Mouse (Mus musculus): ENCODE measurements around the gene Hpca.
A peak's percentile ranks its signal among the peaks of the same experiment; 100 is the strongest.

The Hpca gene

DNA sequence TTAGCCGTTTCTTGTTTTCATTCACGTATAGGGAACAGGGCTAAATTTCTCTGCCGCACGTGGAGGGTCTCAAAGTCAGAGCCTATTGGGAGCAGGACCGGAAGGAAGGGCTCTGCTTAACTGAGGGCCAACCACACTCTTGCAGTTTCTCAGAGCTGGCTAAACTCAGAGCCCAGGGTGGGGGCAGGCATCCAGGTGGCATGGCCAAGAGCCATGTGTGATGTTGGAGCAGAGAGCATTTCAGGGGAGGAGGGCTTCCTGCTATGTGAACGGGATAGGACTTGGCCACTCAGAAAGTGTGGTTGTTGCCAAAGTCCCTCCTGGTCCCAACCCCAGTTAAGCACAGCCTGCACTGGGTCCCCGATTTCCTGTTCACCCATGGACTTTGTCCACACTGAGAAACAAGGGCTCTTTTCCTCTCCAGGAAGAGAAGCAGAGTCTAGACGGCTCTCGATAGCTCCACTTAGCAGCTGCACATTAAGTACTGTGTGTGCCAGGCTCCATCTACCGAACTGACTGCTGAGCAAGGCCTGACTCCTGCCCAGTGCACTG lies 14.4 kb downstream of the Hpca start:
- no peak for DNase-seq

DNA sequence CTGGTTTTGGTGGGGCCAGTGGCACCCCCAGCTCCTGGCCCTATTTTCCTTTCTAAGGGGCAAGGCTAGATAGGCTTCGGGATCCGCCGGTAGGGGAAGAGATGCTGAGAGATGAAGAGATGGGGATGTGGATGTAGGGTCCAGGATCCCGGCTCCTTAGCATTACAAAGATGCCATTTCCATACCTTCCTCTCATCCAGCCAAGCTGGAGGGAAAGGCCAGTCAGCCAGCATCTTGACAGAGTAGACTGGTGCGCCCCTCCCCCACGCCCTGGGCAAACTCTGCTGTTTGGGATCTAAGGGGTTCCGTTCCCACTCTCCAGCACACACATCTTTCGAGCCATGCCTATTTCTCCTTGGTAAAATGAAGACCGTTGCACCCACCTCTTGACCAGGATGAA lies 15.8 kb downstream of the Hpca start:
- no peak for DNase-seq

GRCm38 (mm10) chr4:129105356-129105755 lies 16.5 kb downstream of the Hpca start, which contains the start of gene Tmem54:
TSS of gene Tmem54 (plus strand) at chr4:129105548.
- DNase-seq: no peak

DNA sequence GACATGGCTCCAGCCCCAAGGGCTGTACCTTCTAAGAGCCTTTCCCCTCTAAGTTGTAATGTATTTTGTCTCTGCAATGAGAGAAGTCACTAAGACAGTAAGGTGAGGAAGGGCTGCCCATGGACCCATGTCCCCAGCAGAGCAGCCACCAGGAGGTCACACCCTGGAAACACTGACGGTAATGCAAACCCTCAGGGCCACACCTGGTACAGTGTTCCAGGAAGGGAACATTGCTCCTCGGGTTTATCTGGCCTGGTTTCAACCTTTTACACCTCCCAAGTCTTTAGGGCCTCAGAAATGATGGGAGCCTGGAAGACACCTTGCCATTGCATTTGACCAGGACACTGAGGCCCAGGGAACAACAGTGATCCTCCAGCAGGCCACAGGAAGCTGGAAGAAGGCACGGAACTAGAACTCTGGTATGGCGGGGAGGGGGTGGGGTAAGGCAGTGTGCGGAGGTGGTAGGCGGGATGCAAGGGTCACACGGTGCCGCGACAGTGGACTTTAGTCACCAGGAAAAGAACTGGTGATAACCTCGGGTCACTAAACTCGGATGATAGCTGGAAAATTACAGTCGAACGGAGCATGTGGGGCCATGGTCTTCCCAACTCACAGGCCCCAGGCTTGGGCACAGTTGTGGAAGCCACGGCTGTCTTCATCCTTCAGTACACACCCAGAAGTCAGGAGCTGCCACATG lies 19.6 kb downstream of the Hpca start:
- no peak for DNase-seq

- no peak for DNase-seq
Observed at GRCm38 (mm10) chr4:129097006-129097405, 24.8 kb downstream of the Hpca start.

DNA sequence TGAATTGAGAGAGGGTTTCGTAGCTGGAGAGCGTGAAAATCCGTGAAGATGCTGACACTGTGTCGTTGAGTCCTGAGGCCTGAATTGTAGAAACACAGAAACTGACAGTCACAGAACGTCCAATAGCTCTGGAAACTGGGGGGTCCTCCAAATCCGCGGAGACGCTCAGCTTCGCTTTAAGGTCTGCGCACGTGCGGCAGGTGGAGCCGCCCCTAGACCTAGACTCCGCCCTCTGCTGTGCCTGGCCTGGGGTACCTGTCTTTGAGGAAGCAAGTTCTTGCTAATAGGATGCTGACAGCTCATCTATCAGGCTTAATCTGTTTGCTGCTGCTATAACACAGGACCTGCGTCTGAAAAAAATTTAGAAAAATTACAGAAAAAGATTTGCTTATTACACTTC lies 26.6 kb downstream of the Hpca start:
- no peak for DNase-seq

- no peak for DNase-seq
Observed at GRCm38 (mm10) chr4:129087850-129088249, 34.0 kb downstream of the Hpca start.

- DNase-seq: peak; percentile 75 to 91
Observed at GRCm38 (mm10) chr4:129086078-129086477, 35.8 kb downstream of the Hpca start.

- no peak for DNase-seq
Observed at GRCm38 (mm10) chr4:129084896-129085295, 36.9 kb downstream of the Hpca start.

GRCm38 (mm10) chr4:129082379-129083115 lies 39.3 kb downstream of the Hpca start:
- peak; percentile 80 to 81 for DNase-seq

- no peak for DNase-seq
Observed at GRCm38 (mm10) chr4:129081939-129082338, 39.9 kb downstream of the Hpca start.

DNA sequence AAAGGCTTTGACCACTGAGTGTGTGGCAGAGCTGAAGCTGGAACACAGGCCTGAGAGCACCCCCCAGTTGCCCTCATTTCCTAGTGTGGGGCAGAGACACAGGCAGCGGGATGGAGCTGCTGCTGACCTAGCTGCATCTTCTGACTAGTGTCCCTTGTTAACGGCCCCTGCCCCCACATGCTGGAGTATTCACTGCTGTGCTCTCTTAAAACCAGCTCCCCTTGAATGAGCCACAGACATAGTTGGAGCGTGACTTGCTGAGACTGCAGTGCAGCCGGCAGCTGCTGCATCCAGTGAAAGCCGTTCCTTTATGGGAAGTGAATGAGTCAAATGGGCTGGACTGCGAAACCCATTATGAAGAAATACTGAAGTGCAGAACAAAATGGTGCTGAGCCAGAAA lies 40.3 kb downstream of the Hpca start:
- DNase-seq: peak in 1 of 2 experiments; percentile 50

DNA sequence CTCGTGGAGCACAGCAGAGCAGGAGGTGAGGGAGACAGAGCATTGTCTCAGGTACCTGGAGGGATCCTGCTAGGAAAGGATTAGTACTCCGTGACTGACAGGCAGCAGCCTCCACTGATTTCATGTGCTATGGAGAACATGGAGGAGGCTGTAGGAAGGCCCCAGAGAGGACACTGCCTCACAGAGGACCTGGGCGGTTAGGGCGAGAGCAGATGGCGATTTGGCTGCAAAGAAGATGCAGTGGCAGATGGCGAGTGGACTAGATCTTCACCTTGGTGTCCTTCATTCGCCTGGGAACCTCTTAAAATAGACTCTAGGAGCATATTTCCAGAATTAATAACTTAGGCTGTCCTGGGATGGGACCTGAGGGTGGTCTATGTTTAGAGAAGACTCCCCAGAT lies 40.8 kb downstream of the Hpca start:
- peak; percentile 88 to 89 for DNase-seq

DNA sequence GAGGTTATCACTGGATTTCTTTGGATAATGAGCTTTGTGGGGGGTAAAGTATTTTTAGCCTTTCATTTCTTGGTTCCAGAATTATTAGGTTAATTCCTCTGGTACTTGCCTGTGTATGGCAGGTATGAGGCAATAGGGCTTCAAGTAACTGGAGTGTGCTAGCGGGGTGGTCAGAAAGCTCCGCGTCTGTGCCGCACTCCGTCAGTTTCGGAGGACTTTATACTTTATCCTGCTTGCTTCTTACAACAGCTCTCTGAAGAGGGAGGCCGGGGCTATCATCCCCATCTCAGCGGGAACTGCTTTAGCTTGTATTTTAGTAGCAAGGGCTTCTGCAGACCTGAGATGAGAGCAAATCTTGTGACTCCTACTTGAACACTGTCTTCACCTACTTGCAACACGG lies 42.7 kb downstream of the Hpca start:
- no peak for DNase-seq

DNA sequence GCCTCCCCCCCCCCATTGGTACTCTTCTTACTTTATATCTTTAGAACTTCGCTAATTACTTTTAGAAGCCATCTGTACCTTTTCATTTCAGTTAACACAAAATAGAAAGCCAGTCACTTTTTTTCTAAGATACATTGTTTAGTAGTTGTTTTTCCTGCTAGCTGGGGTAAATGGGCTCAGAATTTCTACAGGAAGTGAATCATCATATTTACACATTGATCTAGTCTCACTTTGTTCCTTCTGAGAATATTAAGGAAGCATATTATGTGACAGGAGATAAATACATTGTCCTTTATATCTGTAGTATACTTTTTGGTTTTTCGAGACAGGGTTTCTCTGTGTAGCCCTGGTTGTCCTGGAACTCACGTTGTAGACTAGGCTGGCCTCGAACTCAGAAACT lies 53.0 kb downstream of the Hpca start:
- DNase-seq: no peak

- DNase-seq: no peak
Observed at GRCm38 (mm10) chr4:129067638-129068415, 54.0 kb downstream of the Hpca start.

GRCm38 (mm10) chr4:129065688-129066236 lies 56.1 kb downstream of the Hpca start:
- no peak for DNase-seq

DNA sequence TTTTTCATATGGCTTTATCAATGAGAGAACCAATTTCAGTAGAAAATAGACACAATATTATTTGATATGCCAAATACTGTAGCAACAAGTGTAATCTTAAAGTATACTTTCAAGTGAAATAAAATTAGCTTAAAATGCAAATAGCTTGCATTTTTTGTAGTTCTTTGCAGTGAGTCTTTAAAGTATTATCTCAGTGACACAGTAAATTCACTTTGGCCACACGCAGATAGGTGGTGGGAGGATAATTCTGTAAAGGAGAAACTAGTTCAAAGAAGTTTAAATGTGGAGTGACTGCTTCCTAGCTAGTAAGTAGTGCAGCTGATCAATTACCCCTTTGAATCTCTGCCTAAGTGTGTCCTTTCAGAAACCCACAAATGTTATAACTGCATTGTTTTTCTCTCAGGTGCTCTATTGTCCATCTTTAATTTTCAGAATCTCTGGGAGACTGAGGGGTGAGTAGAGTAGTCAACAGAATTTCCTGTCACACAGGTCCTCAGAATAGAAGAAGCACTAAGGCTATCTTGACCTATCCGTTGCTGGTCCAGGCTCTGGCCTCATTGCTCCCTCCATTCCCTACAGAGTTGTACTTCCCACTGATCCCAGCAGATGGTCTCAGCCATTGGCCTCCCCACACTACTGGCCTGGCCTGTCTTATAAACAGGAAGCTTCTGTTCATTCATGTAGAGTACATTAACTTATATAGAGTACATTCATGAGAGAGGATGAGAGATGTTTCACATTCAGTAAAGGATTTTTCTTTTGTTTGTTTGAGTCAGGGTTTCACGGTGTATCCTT lies 59.4 kb downstream of the Hpca start:
- peak in 1 of 2 experiments; percentile 39 for DNase-seq

All from cerebellum, postnatal 36 days (tissue).